Mouse (Mus musculus): ENCODE data around the gene Fkbp9.
A peak's percentile ranks its signal among the peaks of the same experiment; 100 is the strongest.
"Not testable (repeated sequence)": the region's sequence is repeated elsewhere in the genome, so short reads cannot be mapped to it uniquely, and the experiment has no call there.

The Fkbp9 gene

DNA sequence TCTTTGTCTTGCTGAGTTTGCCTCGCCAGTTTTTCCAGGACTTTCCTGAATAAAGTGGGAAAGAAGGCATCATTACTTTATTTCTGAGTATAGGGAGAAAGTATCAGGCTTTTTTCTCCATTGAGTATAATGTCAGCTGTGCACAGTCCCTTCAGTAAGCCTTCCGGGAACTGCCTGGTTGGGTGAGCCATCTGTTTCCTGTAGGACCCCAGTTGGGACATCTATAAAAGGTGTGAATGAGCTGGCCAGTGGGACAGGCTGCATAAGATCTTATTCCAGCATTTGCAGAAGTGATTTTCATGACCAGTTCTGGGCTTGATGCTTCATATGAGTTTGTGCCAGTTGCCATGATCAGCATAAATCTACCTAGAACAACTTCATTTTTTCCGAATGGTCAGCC lies 11.4 kb downstream of the Fkbp9 start:
- DNase-seq: no peak

DNA sequence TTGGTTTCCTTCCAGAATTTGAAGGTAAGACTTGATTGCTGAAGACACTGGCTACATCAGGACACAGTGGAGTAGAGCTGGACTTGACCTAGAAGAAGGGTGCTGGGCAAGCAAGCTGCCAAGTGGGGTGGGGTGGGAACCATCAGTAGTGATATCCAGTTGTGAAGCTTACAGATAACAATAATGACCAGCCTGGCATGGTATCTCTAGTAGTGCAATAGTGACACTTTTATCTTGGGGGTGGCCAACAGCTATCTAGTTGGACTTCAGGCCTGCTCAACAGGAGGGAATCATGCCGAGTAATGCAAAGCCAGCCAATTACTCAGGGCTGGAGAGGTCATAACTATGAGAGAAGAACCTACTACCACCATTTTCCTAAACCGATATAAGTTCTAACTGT lies 12.5 kb downstream of the Fkbp9 start:
- no peak for DNase-seq

DNA sequence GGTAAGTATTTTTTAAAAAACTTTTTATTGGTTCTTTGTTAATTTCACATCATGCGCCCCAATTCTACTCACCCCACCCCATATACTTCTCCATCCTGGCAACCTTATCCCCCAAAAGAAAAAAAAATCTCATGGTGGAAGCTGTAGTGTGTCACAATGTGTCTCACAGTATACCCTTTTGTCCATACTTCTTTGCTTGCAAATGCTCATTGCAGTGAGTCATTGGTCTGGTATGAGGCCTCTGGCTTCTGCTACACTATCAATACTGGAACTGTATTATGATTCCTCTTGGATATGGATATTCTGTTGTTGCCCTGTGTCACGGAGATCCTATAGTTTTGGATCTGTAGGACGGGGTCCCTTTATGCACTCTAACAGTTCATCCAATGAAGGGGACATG lies 17.1 kb downstream of the Fkbp9 start:
- no peak for DNase-seq

DNA sequence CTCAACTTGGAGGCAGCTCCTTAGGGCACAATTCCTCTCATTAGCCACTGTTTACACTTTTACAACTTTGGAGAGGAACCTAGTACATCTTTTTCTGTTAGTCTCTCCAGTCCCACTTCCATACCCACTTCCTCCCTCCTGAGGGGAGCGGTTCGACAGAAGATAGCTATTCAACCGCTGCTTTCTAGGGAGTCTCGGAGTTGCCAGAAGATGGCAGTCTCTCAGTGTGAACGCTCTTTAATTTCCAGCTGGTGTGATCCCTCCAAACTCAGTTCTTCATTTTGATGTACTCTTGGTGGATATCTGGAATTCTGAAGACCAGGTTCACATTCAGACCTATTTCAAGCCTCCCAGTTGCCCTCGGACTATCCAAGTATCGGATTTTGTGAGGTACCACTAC lies 18.5 kb downstream of the Fkbp9 start:
- no peak for DNase-seq

DNA sequence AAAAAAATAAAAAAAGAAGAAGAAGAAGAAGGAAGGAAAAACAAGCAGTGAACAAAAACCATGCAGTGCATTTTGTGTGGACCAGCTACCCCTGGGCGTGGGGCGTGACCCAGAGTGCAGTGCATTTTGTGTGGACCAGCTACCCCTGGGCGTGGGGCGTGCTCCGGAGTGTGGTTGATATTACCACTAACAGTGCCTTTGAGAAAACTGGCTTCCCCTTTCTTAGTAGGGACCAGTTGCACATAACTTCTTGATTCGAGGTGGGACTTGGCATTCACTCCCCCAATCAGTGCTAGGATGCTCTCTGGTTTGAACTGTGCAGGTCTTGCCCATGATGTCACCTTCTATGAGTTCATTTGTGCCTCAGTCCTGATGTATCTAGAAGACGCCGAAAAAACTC lies 22.9 kb downstream of the Fkbp9 start:
- no peak for DNase-seq

DNA sequence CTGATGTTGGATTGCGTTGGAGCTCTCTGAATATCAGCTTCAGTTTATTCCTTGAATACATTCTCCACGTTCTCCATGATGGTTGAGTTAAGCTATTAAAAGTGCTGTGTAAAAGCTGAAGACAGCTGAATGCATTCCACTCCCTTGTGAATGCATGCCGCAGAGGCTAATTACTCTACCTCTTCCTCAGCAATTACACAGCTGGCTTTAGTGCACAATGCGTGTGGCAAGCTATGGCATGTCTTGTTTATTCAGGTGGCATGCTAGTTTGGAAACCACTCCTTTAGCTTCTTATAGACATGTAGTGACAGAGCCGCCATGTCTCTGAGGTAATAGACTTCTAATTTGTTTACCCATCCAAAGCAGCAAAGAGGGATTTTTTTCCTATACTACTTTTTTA lies 24.9 kb downstream of the Fkbp9 start:
- DNase-seq: no peak

DNA sequence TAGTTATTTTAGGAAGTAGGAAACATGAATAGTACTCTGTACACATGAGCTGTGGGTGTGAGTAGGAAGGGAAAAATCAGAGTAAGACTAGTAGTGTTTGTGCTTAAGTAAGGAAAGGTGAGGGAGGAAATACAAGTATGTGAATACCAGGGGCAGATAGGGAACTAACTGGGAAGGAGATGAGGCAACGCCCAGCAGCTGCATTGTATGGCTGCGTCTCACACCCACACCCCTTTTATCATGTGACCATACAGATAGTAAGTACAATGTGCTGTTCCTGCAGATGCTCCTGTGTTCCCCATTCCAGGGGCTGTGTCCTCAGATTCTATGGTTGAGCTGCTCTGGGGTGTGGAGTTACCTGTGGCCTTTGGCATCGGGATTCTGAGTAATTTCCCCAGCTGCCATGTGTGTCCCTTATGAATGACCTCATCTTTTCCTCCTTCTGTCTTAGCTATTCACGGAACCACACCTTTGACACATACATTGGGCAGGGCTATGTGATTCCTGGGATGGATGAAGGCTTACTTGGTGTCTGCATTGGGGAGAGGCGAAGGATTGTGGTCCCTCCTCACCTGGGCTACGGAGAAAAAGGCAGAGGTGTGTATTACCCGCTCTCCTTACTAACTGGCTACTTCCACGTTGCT lies 28.5 kb downstream of the Fkbp9 start:
- DNase-seq: no peak

DNA sequence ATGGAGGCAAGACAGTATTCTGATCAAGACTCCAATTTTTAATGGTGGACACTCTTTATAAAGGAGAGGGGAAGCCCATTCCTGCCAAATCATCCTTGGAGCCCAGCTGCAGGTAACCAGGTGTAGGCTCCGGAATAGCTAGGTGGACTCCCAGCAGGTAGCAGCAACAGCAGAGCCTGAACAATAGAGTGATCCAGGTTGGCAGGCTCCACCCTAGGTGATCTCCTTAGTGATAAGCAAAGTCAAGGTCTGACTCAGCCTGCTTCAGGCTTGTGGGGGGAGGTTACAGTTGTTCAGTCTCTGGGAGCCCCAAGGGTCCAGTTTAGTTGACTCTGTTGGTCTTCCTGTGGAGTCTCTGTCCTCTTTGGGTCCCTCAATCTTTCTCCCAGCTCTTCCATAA lies 35.0 kb downstream of the Fkbp9 start:
- not testable (repeated sequence) for DNase-seq

DNA sequence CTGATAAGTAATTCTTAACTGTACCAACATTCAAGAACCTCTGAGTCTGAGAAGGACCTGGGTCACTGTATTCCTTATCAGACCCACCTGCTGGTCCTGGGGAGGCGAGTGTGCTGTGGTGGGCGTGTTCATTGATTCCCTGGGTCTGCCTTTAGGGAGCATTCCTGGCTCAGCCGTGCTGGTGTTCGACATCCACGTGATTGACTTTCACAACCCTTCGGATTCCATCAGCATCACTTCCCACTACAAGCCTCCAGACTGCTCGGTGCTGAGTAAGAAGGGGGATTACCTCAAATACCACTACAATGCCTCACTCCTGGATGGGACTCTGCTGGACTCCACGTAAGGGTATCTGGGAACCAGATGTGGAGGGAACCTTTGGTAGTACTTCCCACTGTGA lies 36.7 kb downstream of the Fkbp9 start:
- no peak for DNase-seq

DNA sequence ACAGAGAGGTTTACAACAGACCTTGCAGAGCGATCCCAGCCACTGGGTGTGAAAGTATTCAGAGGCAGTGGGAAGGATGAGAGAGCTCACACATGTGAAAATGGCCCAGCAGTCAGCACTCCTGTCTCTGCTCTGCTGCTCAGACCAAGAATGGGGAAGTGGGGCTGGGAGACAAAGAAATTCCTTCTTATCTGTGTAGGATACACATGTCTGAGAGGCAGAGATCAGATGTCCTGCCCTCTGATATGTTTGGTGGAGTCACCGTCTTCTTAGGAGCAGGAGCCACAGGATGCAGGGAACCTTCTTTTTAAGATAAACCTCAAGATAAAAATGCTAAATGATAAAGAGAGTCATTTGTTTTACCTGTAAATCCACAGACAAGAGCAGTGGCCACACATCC lies 38.2 kb downstream of the Fkbp9 start:
- no peak for DNase-seq

DNA sequence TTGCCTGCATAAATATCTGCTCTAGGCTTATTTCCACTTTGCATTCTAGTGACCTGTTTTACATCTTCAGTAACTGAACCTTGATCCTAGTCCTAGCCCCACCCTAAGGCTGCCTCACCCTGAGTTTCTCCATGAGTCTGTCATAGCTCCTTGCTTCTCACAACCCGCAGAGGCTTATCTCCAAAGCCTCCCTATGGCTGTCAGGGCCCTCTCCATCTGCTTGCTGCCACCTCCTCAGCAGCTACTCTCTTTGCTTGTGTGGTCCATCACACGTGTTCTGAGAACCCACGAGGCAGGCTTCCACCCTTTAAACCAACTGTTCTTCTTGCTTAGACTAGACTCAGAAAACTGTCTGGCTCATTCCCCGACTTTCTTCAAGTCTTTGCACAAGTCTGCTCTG lies 45.0 kb downstream of the Fkbp9 start:
- DNase-seq: no peak

DNA sequence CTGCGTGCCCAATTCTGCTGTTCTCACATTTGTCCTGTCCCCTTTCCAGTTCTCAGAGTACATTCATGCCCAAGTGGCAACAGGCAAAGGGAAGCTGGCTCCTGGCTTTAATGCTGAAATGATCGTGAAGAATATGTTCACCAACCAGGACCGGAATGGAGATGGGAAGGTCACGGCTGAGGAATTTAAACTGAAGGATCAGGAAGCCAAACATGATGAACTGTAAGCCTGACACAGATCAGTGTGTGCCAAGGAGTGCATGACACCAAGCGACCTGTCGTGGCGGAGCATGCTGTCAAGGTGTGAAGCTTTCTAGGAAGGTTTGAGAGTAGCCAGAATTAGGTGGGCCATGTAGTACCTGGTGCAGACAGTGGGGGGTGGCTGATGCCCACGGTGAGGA lies 46.1 kb downstream of the Fkbp9 start:
- no peak for DNase-seq

DNA sequence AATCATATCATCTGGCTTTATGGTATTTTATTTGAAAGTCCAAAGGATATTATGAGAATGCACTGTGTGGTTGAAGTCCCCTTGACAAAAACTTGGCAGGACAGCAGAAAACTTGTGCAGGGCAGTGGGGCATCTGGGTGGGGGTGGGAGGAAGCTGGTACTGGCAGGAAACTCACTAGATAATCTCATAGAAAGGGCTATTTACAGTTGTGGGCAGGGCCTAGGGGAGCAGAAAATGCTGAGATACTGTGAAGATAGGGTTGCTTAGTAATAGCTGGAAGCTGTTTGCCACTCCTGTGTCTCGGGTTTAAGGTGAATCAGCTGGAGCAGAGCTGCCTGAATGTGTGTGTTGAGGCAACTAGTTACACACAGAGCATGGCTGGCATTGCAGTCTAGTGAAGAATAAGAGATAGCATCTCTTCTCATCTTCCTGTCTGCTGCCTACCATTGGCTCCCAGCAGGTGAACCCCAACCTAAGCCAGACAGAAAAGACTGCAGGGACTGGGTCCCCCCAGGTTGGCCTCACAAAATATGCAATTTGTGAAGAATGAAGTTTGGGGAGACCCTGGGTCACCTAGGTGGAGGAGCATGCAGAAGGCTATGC lies 47.6 kb downstream of the Fkbp9 start:
- DNase-seq: no peak

DNA sequence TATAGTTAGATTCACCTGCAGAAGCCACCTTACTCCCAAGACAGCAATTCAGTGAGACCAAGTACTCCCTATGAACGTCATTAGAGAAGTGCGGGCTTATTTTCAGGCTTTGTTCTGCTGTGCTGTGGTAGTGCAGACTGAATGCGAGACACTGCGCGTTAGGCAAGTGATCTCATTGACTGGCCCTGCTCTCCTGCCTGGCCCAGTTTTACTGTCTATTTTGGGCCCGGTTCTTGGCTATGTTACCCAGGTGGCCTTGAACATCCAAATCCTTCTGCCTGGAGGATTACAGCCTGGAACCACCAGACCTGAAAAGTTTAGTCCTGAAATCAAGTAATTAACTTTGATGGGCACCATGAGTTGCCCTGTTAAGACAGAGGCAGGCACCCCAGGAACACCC lies 56.7 kb downstream of the Fkbp9 start:
- DNase-seq: no peak

DNA sequence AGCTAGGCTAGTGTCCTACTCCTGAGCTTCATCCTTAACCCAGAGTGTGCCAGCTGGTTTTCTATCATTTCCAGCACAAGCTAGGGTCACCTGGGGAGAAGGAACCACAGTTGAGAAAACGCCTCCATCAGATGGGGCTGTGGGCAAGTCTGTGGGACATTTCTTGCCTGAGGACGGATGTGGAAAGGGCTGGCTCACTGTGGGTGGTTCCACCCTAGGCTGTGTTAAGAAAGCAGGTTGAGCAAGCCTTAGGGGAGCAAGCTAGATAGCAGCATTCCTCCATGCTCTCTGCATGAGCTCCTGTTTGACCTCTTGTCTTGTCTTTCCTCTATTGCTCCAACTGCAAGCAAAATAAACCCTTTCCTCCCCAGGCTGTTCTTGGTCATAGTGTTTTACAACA lies 58.9 kb downstream of the Fkbp9 start:
- DNase-seq: no peak

DNA sequence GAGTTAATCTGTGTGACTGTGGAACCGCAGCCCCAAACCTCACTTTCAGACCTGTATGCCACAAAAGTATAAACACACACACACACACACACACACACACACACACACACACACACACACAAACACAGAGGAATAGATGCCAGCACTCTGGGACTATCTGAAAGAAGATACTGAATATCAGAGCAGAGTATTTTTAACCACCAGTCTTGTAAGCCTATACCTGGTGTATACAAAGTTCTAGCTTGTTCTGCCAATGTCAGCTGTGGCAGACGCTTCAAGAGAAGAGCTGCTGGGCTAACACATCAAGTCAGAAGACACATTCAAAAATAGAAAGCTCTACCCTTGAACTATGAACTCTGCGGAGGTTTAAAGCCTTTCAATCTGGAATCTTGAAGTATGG lies 67.7 kb downstream of the Fkbp9 start:
- DNase-seq: no peak

DNA sequence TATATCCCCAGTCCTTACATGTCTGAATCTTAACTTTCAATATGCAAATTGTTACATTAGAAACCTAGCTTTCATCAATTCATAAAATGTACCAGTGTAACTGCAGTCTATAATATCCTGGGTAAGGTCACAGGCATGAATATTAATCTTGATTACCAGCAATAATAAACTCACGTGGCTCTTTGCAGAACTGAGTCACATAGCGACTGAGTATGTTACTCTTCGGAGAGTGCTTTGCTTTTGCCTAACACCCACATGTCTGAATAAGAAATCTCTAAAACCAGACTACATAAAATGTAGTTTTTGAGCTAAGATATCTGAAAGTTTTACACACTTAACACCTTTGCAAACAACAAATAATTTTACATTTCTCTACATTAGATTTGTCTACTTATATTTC lies 69.5 kb downstream of the Fkbp9 start:
- no peak for DNase-seq

DNA sequence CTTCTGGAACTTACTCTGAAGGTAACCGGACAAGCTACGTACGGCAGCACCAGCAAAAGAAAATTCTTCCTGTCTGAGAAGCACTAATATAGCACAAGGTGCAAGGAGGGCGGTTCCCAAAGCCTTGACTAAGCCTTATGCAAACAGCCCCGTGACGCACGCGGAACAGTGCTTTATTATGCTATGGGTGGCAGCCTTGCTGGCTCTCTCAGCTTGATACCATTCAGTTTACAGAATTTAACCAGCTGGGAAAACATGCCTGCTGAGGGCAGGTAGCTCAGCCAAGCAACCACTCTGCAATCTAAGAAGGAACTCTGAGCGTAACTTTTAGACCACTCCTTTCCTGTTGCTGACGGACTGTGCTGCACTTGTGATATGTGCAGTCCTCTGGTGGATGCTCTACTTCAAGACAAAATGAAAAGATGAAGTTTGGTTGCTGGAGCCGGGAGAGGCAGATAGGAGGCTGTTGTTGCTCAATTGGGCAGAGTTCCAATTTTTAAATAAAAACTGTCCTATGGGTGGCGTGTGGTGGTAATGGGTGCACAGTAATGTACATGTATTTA lies 70.0 kb downstream of the Fkbp9 start:
- DNase-seq: peak; percentile 41 to 58

DNA sequence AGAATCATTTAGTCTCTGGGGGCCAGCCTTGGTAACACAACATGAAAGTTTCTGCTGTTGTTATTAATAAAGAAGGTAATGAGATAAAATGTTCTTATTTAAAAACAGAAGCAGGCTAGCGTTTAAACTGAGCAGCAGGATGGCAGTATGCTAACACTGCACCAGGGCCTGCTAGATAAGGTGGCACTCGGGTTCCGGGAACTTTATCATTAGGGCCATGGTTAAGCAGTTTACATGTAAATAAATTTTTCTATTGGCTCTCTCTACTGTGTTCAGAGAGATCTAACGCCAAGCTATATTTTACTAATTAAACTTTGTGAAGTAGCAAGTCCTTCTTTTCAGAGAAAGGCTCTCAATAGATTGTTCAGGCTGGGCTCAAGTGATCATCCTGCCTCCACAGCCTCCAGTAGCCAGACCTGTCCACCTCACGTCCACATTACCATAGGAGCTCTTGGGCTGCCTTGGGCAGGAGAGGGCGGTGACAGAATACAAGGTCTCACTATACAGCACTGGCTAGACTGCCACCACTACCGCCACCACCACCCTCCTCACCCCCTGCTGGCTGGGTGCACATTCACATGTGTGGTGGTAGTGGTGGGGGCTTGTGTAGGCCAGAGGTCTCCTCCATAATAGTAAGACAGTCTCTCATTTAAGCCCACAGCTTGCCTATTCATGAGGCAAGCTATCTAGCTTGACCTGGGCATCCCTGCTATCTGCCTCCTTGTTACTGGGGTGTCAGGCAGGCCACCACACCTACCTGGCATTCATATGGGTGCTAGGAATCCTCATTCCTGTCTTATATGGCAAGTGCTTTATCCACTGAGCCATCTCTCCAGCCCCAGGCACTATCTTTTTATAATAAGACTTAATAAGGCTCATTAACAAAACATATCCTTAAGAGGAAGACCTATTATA lies 71.0 kb downstream of the Fkbp9 start:
- no peak for DNase-seq

DNA sequence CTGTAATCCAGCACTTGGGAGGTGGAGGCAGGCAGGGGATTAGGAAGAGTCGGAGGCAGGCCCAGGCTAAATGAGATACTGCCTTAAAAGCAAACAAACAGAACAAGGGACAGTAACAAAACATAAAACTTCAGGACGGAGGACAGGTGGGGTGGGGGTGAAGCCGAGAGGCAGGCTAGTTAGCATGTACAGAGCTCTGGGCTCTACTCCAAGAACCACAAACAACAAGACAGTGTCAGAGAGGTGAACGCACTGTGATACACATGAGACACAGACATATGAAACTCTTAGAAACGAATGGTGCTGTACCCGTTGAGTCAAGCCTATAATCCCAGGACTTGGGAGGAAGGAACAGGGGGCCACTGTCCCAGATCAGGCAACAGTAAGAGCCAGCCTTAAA lies 72.0 kb downstream of the Fkbp9 start:
- no peak for DNase-seq

DNA sequence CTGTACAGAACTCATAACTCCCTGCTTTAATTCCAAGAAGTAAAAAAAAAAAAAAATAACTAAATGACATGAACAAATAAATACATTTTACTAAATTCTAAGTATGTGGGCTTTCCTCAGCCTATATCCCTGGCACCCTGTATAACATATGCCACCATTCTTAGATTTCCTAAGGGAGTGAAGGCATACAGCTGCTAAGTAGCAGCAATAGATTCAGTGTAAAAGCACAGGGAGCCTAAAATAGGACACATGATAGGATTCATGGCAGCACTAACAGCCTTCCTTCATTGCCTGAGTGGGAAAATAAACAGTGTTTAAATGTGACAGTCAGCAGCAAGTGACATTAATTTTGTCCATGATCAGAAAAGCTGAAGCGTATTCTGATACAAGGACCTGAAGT lies 72.5 kb downstream of the Fkbp9 start:
- no peak for DNase-seq

DNA sequence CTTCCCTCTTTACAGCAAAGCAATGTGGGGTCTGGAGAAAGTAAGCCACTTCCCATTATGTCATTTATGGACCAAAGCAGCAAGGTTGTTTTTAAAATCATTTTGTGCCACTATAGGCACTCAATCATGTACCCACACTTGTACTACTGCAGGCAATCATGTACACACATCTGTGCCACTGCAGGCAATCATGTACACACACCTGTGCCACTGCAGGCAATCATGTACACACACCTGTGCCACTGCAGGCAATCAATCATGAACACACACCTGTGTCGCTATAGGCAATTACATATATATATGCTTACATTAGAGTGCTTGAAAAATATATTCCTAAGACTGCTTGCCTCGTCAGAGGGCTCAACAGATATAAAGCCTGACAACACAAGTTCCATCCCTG lies 73.1 kb downstream of the Fkbp9 start:
- no peak for DNase-seq

DNA sequence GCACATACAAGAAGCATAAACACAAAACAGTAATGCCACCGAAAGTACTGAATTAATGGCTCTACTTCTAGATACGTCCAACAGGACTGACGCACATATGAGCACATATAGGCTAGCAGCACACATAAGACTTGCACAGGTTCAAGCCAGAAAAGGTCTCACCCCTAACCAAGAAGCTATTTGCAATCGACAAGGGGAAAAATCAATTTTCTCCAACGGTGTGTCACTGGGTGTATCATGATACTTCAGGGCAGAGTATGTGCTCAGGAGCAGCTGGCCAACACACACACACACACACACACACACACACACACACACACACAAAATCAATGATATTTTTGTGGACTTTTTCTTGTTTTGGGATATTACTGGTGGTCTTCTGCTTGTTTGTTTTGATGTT lies 73.6 kb downstream of the Fkbp9 start:
- no peak for DNase-seq

Measured in thymus, adult 18-20 months (tissue).